In the genomic region with DNA sequence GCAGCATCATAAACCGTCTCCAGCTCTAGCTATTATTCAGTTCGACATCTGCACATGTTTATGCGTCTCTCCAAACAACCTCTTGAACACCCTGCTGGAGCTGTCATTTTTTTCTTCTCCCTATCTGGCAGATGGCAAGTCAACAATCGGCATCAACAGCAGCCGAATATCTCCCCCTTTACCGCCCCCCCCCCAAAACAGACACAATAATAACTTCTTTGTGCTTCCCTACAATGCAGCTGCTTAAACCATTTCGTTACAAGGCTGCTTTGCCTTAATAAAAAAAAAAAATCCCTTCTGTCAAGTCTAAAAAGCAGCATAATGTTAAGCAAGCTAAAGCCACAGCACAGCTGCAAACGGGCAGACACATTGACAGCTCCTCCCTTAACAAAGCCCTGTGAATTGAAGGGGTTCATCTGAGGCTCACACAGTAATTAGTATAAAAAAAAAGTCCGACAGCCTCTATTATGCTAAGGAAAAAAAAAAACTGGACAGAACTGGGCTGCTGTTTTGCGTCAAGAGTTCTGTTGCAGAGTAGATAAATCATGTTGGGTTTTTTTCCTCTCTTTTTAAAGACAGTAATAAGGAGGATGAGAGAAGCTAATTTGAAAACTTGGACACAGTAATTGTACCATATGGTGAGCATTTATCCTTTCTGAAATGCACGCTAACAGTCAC, we compare ENCODE assay signal across 10 mouse cellular contexts.
A peak's percentile ranks its signal among the peaks of the same experiment; 100 is the strongest.
DNase-seq lines count a peak whose midpoint lies in the region; ATAC-seq lines count a peak whose summit lies in the region.
"Had no signal": no experiment of that assay in that cellular context is flagged by ENCODE, and none has a peak within 500 bp of the region (broad histone marks: within the 10 kb centered on the region; RNA-seq: fewer than 3 reads in every experiment).

No protein-coding gene starts in this region.

- no peaks in the 10 kb centered on the region for H3K27me3 ChIP-seq in embryonic facial prominence, embryonic 12.5 days
- H3K27me3 ChIP-seq: limb, embryonic 15.5 days had no signal

- peak; percentile 79; the same call in 1 of the 2 replicates for ATAC-seq in embryonic facial prominence, embryonic 12.5 days (ENCODE audit: insufficient number of reproducible peaks, insufficient read depth, low FRiP score, low TSS enrichment)

- no peaks in the 10 kb centered on the region for H3K36me3 ChIP-seq in embryonic facial prominence, embryonic 12.5 days
- H3K36me3 ChIP-seq: limb, embryonic 15.5 days had no signal

- H3K4me1 ChIP-seq in embryonic facial prominence, embryonic 12.5 days = peaks cover 8% of the 10 kb centered on the region
- H3K4me1 ChIP-seq: limb, embryonic 15.5 days had no signal

- peak overlapping the region; percentile 26 for H3K4me2 ChIP-seq in embryonic facial prominence, embryonic 12.5 days (replicated peaks)
- H3K4me2 ChIP-seq: limb, embryonic 15.5 days had no signal

- H3K9me3 ChIP-seq in embryonic facial prominence, embryonic 12.5 days = no peaks in the 10 kb centered on the region
- H3K9me3 ChIP-seq: limb, embryonic 15.5 days had no signal

- WGBS in embryonic facial prominence, embryonic 12.5 days = 11% methylated on average over 11 of the region's 11 CpGs

- no peak overlapping the region for H3K9ac ChIP-seq in embryonic facial prominence, embryonic 12.5 days
- H3K9ac ChIP-seq: limb, embryonic 15.5 days had no signal

- peak; percentile 12 to 23 for DNase-seq in heart, postnatal 10 days
- DNase-seq in heart, adult 9 months (ENCODE audit: low spot score in 2 of 2) = no peak
- peak; percentile 18 for DNase-seq in A20 (ENCODE audit: low read depth, low spot score)
- peak; percentile 71 for DNase-seq in mesoderm, embryonic 11.5 days (ENCODE audit: low read depth, low spot score)
- no peak for DNase-seq in urinary bladder, postnatal 25 days (ENCODE audit: low spot score)
- no peak for DNase-seq in urinary bladder, postnatal 14 days (ENCODE audit: low spot score)
- DNase-seq in gastrocnemius, postnatal 36 days = no peak
- DNase-seq: cerebellum, postnatal 36 days had no signal

- no peak overlapping the region for H3K4me3 ChIP-seq in embryonic facial prominence, embryonic 12.5 days
- H3K4me3 ChIP-seq: limb, embryonic 15.5 days had no signal

- no peak overlapping the region for H3K27ac ChIP-seq in embryonic facial prominence, embryonic 12.5 days
- H3K27ac ChIP-seq: limb, embryonic 15.5 days had no signal

- intact Hi-C loops in heart, postnatal 10 days (cut with DNase I) = loop anchor here (5.0 kb wide), 1 partner anchor 37 kb away; no protein-coding TSS in a partner anchor
- intact Hi-C loops in gastrocnemius, postnatal 36 days (cut with DNase I) = no loop called here

Comparison
In these comparisons a context has a peak if more than half of its experiments do, and no peak if none do; other contexts are left out.
1. DNase-seq: peak in heart, postnatal 10 days (2 of 2), A20 (single experiment) and mesoderm, embryonic 11.5 days (single experiment); none in heart, adult 9 months (0 of 2), urinary bladder, postnatal 25 days (single experiment), urinary bladder, postnatal 14 days (single experiment) and gastrocnemius, postnatal 36 days (0 of 2).